Mouse (Mus musculus): ENCODE measurements around the gene Plekhg5.

DNA sequence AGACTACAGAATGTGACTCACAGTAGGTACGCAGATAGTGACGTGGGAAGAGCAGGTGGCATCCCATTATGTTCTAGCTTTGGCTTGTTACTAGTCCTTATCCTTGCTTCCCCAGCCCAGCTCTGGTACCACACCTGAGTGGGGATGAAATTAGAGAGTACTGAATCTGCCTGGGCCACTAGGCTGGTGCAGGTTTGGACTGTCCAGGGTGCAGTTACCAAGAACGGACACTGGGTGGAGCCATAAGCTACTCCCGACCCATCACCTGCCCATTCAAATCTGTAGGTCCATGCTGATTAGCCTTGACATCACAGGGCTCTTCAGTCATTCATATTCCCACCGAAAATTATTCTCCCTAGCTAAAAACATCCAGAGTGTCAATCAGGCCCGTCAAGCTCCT lies 68.1 kb downstream of the Plekhg5 start:
- no peak for TF ChIP-seq FLI1 (IDR thresholded peaks at IDR 0.05; ENCODE audit: low read length)
- no peak for TF ChIP-seq GATA1 (IDR thresholded peaks at IDR 0.05; ENCODE audit: borderline replicate concordance, low read length)
